Mouse (Mus musculus) brown adipose tissue, adult 24 weeks (tissue): ENCODE measurements around the gene Gm614. TPM values are rescaled to one million over a fixed set of nuclear protein-coding genes. Genes with fewer than 3 reads are reported as not detected.

Experiments
- polyA plus RNA-seq: library from polyadenylated mRNA; stranded (reverse); fragments of >200 nt; gene quantifications from 2 replicates; pipeline ENCODE4 v1.2.4, GENCODE M21; 2012; ENCODE audit not compliant: missing spikeins, insufficient read depth, insufficient read length

Gm614 gene
- polyA plus RNA-seq, 1 experiment: not detected

Other genes starting within 250 kb of the Gm614 start
- not detected in 2 replicates for gene Tex11, start 204.3 kb downstream of the Gm614 start, polyA plus RNA-seq
- not detected in 2 replicates for gene Slc7a3, start 178.0 kb downstream of the Gm614 start, polyA plus RNA-seq
- 22.9 and 36.5 TPM in 2 replicates for gene Snx12, start 41.4 kb downstream of the Gm614 start, polyA plus RNA-seq
- gene Foxo4, start 9.5 kb downstream of the Gm614 start, polyA plus RNA-seq: 33.3 and 38.7 TPM in 2 replicates
- 2.9 and 5.0 TPM in 2 replicates for gene Il2rg, start 4.3 kb upstream of the Gm614 start, polyA plus RNA-seq
- gene Gm20489, start 5.0 kb upstream of the Gm614 start, polyA plus RNA-seq: not detected in 2 replicates
- gene Med12, start 10.0 kb upstream of the Gm614 start, polyA plus RNA-seq: 21.8 and 30.0 TPM in 2 replicates
- gene Nlgn3, start 35.2 kb upstream of the Gm614 start, polyA plus RNA-seq: not detected in 2 replicates
- gene Gjb1, start 112.4 kb upstream of the Gm614 start, polyA plus RNA-seq: 0.87 TPM in 1 of 2 replicates, not detected in the other
- gene Zmym3, start 156.9 kb upstream of the Gm614 start, polyA plus RNA-seq: 10.2 and 11.3 TPM in 2 replicates
- gene Nono, start 165.3 kb upstream of the Gm614 start, polyA plus RNA-seq: 67.0 and 71.0 TPM in 2 replicates
- gene Itgb1bp2, start 185.1 kb upstream of the Gm614 start, polyA plus RNA-seq: 5.5 and 6.1 TPM in 2 replicates